Mouse (Mus musculus): ENCODE measurements around the gene Sirt3.
A peak's percentile ranks its signal among the peaks of the same experiment; 100 is the strongest.
"Not testable (repeated sequence)": the region's sequence is repeated elsewhere in the genome, so short reads cannot be mapped to it uniquely, and the experiment has no call there.

Gene Sirt3

DNA sequence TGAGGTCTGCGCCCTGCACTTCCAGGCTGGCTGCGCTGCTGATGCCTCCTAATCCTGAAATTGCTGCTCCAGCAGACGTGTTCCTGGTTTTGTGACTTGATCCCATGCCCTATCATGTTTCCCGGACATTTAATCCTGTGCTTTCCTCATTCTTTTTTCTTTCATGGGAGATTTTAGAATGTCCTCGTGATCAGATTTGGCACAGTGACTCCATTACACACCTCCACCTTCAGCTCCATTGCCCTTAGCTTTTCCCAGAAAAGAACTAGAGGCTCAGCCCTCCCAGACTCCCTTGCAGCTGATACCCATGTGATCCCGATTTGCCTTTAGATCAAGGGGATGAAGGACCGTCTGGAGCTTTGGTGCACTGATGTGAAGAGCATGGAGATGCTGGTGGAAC, 15.8 kb upstream of the Sirt3 start:
- DNase-seq (ENCODE audit: low spot score in 2 of 2), result no peak

- no peak for DNase-seq (ENCODE audit: low spot score in 2 of 2)
Measured at GRCm38 (mm10) chr7:140894611-140895010, 12.5 kb upstream of the Sirt3 start.

DNA sequence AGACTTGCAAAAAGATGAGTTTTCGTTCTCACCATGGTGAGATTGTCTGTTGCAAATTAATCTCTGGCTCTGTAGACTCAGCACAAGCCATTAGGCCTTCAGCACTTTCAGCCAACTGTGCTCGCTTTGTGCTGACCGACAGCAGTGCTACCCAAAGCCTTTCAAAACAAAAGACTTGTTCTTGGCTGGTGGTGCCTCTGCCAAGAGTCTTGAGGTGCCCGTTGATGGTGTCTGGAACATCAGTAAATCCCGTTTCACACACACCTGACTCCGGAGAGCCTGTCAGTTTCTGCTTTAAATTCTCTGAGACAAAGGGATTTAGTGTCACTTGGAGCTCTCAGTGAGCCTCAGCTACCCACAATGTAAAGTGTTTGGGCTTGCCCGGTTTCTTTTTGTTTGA, 11.9 kb upstream of the Sirt3 start:
- DNase-seq (ENCODE audit: low spot score in 2 of 2), result no peak

GRCm38 (mm10) chr7:140890636-140891035, 8.5 kb upstream of the Sirt3 start:
- DNase-seq (ENCODE audit: low spot score in 2 of 2), result not testable (repeated sequence)

DNA sequence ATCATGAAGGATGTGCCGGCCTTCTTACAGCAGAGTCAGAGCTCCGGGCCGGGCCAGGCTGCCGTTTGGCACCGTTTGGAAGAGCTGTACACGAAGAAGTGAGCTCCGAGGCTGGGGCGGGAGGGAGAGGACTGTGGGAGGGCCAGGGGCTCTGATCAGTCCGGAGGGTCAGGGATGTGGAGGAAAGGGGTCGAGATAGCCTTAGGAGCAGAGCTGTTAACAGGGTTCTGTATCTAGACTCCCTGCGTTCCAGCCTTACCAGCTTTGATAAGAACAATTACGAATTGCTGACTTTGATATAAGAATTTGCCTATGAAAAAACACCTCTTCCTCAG, 327 bp upstream of the Sirt3 start:
- no peak for DNase-seq (ENCODE audit: low spot score in 2 of 2)

DNA sequence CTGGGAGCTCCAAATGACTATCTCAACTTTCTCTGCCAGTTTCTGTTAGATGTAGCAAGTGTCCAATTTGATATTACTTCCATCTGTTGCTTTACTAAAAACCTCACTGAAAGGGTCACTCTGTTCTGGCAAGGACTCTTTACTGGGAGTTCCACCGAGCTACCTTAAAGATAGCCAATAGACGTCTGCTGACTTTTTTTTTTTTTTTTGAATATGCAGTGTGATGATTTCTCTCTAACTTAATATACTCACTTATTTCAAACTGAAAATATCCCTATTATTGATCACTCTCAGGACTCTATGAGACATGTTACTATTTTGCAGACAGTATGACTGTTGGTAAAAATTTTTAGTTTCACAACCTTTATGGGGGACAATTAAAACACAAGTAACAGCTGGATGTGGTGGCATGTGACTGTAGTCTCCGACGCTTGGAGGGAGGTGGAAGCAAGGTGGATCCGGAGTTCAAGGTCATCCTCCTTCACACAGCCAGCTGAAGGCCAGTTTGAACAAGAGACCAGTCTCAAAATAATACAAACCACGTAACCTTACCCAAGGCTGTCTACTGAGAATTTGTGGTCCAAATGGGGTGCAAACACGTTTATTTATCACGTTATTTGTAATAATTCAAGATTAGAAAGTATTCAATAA, 1.1 kb downstream of the Sirt3 start:
- DNase-seq (ENCODE audit: low spot score in 2 of 2), result no peak

GRCm38 (mm10) chr7:140880419-140880818, 1.7 kb downstream of the Sirt3 start:
- DNase-seq (ENCODE audit: low spot score in 2 of 2), result no peak

GRCm38 (mm10) chr7:140879355-140879754, 2.8 kb downstream of the Sirt3 start:
- DNase-seq (ENCODE audit: low spot score in 2 of 2), result no peak

DNA sequence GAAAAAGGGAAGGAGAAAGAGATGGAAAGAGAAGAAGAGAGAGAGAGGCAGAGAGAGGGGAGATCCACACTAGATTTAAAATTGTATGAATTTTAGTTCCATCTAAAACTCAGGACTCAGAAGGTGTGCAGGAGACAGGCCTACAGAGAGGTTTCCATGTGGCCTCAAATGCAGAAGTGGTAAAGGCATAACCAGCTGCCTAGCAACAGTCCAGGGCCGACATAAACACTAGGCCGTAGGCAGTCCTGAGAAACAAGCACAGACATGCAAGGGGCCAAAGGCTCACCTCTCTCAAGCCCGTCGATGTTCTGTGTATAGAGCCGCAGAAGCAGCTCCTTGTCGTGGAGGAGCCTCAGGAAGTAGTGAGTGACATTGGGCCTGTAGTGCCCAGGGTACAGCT, 4.7 kb downstream of the Sirt3 start:
- DNase-seq (ENCODE audit: low spot score in 2 of 2), result no peak

DNA sequence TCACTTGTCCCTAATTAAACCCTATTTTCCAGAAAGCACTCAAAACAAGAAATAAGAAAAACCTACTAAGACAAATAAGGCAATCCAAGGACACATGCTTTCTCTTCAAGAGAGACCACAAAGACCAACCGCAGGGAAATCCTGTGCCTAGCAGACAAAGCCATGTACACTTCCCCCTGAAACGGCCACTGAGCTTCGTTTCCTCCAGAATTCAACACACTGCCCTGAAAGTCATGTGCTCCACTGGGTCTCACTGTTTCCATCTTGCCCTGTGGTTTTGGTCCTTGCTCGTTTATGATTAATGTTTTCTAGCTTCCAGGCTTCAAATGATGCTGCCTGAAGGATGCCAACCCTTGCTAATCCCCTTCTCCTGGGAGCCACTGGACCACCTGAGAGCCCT, 7.9 kb downstream of the Sirt3 start:
- no peak for DNase-seq (ENCODE audit: low spot score in 2 of 2)

DNA sequence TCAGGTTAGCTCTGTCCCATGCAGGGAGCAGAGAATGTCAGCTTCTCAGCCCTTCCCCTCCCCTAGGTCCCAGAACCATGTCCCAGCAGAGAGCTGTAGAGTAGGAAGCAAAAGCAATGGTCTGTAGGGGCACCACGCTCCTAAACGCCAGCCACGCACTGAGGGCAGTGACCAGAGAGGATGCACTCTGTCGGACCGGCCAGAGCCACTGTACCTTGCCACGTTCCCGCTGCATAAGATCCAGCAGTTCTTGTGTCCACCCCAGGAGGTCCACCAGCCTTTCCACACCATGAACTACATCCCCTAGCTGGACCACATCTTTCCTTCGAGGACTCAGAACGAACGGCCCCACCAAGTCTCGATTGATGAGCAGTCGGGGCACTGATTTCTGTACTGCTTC, 17.3 kb downstream of the Sirt3 start:
- DNase-seq (ENCODE audit: low spot score in 2 of 2), result no peak

DNA sequence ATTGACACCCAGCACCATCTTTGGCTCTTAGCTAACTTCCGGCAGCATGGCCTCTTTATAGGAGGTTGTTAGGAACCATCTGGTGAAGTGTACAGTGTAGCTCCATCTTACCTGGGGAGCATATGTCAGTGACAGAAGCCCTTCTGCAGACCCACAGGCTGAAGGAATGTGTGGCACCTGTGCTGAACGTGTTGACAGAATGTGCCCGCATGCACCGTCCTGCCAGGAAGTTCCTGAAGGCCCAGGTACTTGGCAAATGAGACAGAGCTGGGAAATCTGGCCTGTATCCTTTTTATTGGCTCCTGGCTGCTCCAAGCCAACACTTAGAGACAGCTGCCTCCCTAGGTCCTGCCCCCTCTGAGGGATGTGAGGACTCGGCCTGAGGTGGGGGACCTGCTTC, 21.4 kb downstream of the Sirt3 start:
- DNase-seq (ENCODE audit: low spot score in 2 of 2), result no peak

DNA sequence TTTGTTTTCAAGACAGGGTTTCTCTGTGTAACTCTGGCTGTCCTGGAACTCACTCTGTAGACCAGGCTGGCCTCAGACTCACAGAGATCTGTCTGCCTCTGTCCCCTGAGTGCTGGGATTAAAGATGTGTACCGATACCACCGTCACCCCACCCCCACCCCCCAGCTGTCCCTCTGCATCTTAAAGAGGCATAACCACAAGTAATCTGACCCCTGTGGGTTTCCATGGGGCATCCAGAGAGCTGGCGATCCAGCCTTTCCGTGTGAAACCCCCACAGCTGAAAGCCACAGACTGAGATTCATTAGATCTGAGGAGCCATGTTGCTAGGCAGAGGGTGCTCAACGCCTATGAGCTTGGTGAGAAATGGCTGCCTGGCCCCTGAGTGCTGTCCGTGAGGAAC, 22.1 kb downstream of the Sirt3 start:
- DNase-seq (ENCODE audit: low spot score in 2 of 2), result no peak

DNA sequence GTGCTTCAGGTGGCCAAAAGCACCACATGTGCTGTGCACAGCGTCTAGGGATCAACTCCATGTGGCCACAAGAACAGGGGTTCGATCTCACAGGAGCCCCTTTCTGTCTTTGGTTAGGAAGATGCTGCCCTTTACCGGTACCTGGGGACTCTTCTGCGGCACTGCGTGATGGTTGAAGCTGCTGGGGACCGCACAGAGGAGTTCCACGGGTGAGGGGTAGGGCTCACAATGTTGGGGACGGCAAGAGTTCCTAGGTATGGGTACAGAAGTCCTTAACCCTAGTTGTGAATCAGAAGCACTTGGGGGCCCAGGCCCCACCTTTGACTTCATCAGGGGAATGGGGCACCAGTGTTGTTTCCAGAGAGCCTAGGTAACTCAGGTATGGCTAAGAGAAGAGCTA, 23.4 kb downstream of the Sirt3 start:
- no peak for DNase-seq (ENCODE audit: low spot score in 2 of 2)

DNA sequence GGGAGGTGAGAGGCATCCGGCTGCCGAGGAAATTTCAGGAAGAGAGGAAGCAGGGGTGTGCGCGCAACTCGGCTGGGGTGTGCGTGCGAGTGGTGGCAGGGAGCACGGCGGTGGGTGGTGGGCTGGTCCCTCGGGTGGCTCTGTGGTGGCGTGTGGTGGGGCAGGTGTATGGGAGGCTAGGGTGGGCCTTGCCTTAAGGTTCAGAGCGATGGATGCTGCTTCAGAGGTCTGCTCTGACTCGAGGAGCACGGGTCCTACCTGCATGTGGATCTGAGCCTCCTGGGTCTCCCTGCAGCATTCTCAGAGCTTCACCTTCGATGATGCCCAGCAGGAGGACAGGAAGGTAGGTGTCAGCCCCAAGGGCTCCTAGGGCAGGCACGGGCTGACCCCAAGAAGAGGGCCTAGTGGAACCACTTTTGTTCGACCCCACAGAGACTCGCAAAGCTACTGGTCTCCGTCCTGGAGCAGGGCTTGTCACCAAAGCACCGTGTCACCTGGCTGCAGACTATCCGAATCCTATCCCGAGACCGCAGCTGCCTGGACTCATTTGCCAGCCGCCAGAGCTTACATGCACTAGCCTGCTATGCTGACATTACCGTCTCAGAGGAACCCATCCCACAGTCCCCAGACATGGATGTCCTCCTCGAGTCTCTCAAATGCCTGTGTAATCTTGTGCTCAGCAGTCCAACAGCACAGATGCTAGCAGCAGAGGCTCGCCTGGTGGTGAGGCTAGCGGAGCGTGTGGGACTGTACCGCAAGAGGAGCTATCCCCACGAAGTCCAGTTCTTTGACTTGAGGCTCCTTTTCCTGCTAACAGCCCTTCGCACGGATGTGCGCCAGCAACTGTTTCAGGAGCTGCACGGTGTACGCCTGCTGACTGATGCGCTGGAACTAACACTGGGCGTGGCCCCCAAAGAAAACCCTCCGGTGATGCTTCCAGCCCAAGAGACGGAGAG, 24.3 kb downstream of the Sirt3 start, which contains the start of gene Bet1l:
Gene Bet1l (minus strand): TSS at position 28 of the 956 bp plus-strand sequence.
- DNase-seq (ENCODE audit: low spot score in 2 of 2), result no peak

- peak; percentile 89 to 90 for DNase-seq (ENCODE audit: low spot score in 2 of 2)
Measured at GRCm38 (mm10) chr7:140856785-140857549, 25.1 kb downstream of the Sirt3 start, which contains the start of gene Ric8a. Ric8a (plus strand) TSS chr7:140856957.

GRCm38 (mm10) chr7:140855860-140856784, 26.0 kb downstream of the Sirt3 start, which contains the start of gene Gm45785:
Gm45785 (minus strand) TSS chr7:140856331.
- peak; percentile 84 to 89 for DNase-seq (ENCODE audit: low spot score in 2 of 2)

- DNase-seq (ENCODE audit: low spot score in 2 of 2), result no peak
Measured at GRCm38 (mm10) chr7:140855181-140855580, 26.9 kb downstream of the Sirt3 start.

DNA sequence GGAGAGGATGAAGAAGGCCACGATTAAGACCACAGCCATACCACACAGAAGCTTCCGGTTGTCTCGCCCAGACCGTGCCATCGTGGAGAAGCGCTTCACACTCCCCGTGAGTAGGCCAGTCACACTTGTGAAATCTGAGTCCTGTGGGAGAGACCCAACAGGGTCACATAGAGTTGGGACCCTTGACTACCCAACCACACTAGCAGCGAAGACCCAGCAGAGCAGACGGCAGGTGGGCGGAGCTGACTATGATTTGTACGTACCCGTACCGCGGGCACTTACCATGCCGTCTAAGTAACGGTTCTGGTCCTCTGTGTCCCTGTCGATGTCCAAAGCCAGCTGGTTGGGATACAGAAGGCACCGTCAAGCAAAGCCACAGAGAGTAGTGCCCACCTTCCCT, 27.6 kb downstream of the Sirt3 start:
- DNase-seq (ENCODE audit: low spot score in 2 of 2), result no peak

GRCm38 (mm10) chr7:140853386-140853785, 28.7 kb downstream of the Sirt3 start:
- DNase-seq (ENCODE audit: low spot score in 2 of 2), result no peak

GRCm38 (mm10) chr7:140851916-140852315, 30.2 kb downstream of the Sirt3 start:
- DNase-seq (ENCODE audit: low spot score in 2 of 2), result no peak
